Mouse (Mus musculus) mesoderm, embryonic 11.5 days (tissue): Measurements from ENCODE around the gene Khdrbs1.

ENCODE experiments used
- DNase-seq: peaks from one replicate; pipeline ENCODE4 v3.0.0-alpha.2; 2012; ENCODE audit warnings: low read depth, low spot score

The Khdrbs1 gene

DNA sequence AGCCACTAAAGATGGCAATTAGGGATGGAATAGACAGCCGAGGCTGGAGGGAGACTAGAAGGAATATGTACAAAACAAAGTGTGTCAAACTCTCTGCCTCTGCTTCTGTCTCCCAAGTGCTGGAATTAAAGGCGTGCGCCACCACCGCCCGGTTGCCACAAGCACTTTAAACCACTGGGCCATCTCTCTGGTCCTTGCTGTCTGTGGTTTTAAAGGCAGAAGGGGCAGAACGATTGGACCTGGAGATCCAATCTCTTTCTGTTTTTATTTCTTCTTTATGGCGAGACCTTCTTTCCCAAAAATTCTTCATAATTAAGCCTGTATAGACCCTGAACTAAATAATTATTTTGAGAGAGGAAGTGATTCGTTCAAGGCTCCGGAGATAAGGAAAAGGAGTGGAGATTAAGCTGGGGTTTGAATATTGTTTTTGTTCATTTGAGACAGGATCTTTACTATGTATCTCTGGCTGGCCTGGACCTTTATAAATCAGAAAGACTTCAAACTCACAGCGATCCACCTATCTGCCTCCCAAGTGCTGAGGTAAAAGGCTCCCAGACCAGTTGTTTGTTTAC, 69.1 kb downstream of the Khdrbs1 start:
- DNase-seq: no peak

- peak; percentile 92 for DNase-seq
These were observed 69.8 kb downstream of the Khdrbs1 start, which contains the start of gene Kpna6 for GRCm38 (mm10) chr4:129672083-129672877. Gene Kpna6, minus strand, starts transcription at chr4:129672767.

GRCm38 (mm10) chr4:129671491-129672082, 70.5 kb downstream of the Khdrbs1 start:
- peak; percentile 61 for DNase-seq

DNA sequence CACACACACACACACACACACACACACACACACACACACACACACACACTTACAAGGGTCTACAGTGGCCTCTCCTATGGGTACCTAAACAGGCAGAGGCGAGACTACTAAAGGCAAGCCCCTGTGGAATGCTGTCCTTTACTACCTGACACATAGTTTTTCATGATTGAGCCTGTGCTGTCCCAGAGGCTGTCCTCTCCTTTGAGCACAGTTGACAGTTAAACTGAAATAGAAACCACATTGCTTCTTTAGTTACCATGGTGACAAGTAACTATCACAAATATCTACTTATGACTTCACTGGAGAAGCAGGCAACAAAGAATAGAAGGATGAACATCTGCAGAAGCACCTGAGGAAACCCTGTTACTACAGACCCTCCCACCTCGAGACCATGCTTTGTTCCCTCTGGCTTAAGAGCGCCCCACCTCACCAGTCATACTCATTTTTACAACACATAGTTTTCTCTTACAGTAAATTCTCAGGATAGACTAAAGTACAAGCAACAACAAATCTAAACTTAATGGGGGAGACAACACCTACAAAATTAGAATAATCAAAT, 79.8 kb downstream of the Khdrbs1 start:
- no peak for DNase-seq

DNA sequence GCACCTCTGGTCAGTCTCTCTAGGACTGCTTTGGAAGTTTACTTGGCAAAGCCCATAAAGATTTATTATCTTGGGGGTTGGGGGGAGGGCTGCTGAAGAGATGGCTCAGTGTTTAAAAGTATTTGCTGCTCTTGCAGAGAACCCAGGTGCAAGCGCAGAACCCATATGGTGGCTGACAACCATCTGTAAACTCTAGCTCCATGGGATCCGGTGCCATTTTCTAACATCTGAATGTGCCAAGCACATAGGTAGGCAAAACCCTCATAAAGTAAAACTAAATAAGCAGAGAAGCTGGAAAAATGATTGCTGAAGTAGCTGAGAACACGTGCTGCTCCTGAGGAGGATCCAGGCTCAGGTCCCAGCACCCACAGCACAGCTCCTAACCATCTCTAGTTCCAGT, 80.5 kb downstream of the Khdrbs1 start:
- DNase-seq: no peak

GRCm38 (mm10) chr4:129654770-129655169, 87.3 kb downstream of the Khdrbs1 start:
- DNase-seq: no peak
